Mouse (Mus musculus): ENCODE results near the gene Gapt.

- TF ChIP-seq CTCF (conservative IDR thresholded peaks at IDR 0.05; ENCODE audit: low read length) (no peak), NANOG (IDR thresholded peaks at IDR 0.05; ENCODE audit: borderline replicate concordance, low read length) (no peak)
Observed at GRCm38 (mm10) chr13:110395179-110395794, 38.3 kb upstream of the Gapt start.

Measured in E14TG2a.4 (cell line).